Mouse (Mus musculus) limb, embryonic 12.5 days (tissue): ENCODE measurements around the gene Gm37240. TPM values are rescaled to one million over a fixed set of nuclear protein-coding genes. Genes with fewer than 3 reads are reported as not detected.

ENCODE experiments used
- ATAC-seq: fragments of 200-750 bp; cut with Nextera tagmentation; 2 replicates; pipeline ENCODE4 v1.8.0; 2017; ENCODE audit warnings: low read depth, moderate TSS enrichment; ENCODE audit not compliant: insufficient number of reproducible peaks, insufficient read depth, low FRiP score, low TSS enrichment
- H3K27ac ChIP-seq: fragments of 300-500 bp; sonication (generic); 2 replicates; pipeline ENCODE4 v1.5.1; 2016; ENCODE audit warnings: mild to moderate bottlenecking, moderate library complexity
- H3K27me3 ChIP-seq: fragments of 300-500 bp; sonication (generic); 2 replicates; pipeline ENCODE4 v1.6.1; 2016; ENCODE audit warnings: mild to moderate bottlenecking, moderate library complexity
- H3K36me3 ChIP-seq: fragments of 300-500 bp; sonication (generic); 2 replicates; pipeline ENCODE4 v1.6.1; 2016; ENCODE audit warnings: mild to moderate bottlenecking, moderate library complexity
- H3K4me1 ChIP-seq: fragments of 300-500 bp; sonication (generic); replicated peaks from 2 replicates; pipeline ENCODE4 v1.6.1; 2016
- H3K4me2 ChIP-seq: fragments of 300-500 bp; sonication (generic); 2 replicates; pipeline ENCODE4 v1.6.1; 2016; ENCODE audit warnings: mild to moderate bottlenecking, moderate library complexity
- H3K4me3 ChIP-seq: fragments of 300-500 bp; sonication (generic); replicated peaks from 2 replicates; pipeline ENCODE4 v1.5.1; 2016; ENCODE audit warnings: mild to moderate bottlenecking
- H3K9ac ChIP-seq: fragments of 300-500 bp; sonication (generic); replicated peaks from 2 replicates; pipeline ENCODE4 v1.6.1; 2016; ENCODE audit warnings: mild to moderate bottlenecking, moderate library complexity
- H3K9me3 ChIP-seq: fragments of 300-500 bp; sonication (generic); 2 replicates; pipeline ENCODE4 v1.6.1; 2016; ENCODE audit warnings: mild to moderate bottlenecking, moderate library complexity
- WGBS: fragments of 180-500 bp; shearing (Covaris S2); methylation state at CpG from one replicate; pipeline ENCODE4 v1.1.7; 2016; 5-methylcytosine and 5-hydroxymethylcytosine counted together
- polyA plus RNA-seq: library from polyadenylated mRNA; unstranded; fragments of >200 nt; fragmentation: Nextera tagmentation; extraction: Ambion mirVana; gene quantifications from 2 replicates; pipeline ENCODE4 v1.2.1, GENCODE M21; 2016

Gm37240 gene
- polyA plus RNA-seq, 1 experiment from 2014 or later, result 3.4 TPM

DNA sequence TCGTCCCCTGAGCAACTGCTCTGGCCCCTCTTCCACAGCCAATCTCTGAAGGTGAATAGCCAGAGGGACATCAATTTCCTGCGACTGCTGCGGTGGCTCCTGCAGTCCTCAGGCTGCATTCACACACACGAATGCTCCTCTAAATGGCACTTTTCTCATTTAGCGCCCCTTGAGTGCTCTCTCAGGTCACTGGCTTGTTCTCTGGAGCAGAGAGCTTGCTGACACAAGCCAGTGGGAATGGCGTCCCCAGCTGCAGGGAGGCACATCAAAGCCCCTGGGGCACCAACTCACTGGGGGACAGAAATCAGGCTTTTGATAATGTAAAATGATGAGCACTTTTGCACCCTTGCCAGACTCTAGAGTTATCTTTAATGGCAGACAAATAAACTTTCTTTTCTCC, 654.5 kb downstream of the Gm37240 start:
- Histone ChIP-seq H3K9ac (no peak overlapping the region), H3K4me1 (no peaks in the 10 kb centered on the region), H3K4me3 (no peak overlapping the region), H3K36me3 (no peaks in the 10 kb centered on the region), H3K4me2 (no peak overlapping the region), H3K27ac (no peak overlapping the region), H3K9me3 (no peaks in the 10 kb centered on the region), H3K27me3 (no peaks in the 10 kb centered on the region)
- no peak for ATAC-seq
- 30% methylated on average over 6 of the region's 6 CpGs for WGBS

DNA sequence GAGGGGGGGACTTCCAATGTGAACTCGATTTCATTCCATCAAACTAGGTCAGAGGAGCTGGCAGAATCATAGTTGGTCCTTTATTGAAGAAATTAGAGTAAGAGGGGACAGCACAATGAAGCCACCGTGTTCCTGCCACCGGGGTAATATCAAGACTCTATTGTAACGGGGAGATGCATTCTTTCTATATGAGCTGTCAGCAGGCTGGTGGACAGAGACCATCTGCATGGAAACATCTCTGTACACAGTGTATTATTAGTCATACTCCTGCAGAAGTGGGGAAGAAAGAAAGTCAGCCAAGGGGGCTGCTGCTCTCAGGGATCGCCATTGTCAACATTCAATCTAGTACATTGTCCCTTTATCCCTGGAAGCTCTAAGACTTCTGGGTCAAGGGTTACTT, 665.3 kb downstream of the Gm37240 start:
- WGBS, result 84% methylated on average over 5 of the region's 5 CpGs
- no peaks in the 10 kb centered on the region for H3K36me3 ChIP-seq
- no peak overlapping the region for H3K9ac ChIP-seq
- no peak overlapping the region for H3K4me3 ChIP-seq
- H3K4me1 ChIP-seq, result no peaks in the 10 kb centered on the region
- H3K27ac ChIP-seq, result no peak overlapping the region
- no peak for ATAC-seq
- no peaks in the 10 kb centered on the region for H3K9me3 ChIP-seq
- H3K4me2 ChIP-seq, result no peak overlapping the region
- H3K27me3 ChIP-seq, result no peaks in the 10 kb centered on the region

DNA sequence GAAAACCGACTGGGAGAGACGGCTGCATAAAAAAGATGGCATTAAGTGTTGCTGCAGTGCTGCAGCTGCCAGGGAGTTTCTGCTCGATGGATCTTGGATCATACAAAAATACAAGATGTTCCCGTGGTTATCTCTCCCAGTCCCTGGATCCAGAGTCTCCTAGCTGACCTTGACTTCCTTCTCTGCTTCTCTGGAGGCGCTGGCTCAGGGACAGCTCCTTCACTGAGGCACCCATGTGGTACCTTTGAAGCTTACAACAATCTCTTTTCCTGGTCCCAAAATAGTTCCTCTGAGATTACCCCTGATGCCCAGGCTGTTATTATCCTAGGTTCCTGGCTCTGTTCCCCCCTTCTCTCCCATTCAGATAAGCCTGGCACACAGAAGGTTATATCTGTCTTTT, 672.4 kb downstream of the Gm37240 start:
- WGBS, result 87% methylated on average over 5 of the region's 5 CpGs
- Histone ChIP-seq H3K4me3 (no peak overlapping the region), H3K9ac (no peak overlapping the region), H3K27ac (no peak overlapping the region), H3K4me1 (no peaks in the 10 kb centered on the region), H3K27me3 (no peaks in the 10 kb centered on the region), H3K9me3 (no peaks in the 10 kb centered on the region), H3K36me3 (no peaks in the 10 kb centered on the region), H3K4me2 (no peak overlapping the region)
- ATAC-seq, result no peak

GRCm38 (mm10) chr3:85212751-85213350, 674.5 kb downstream of the Gm37240 start:
- H3K4me2 ChIP-seq, result no peak overlapping the region
- no peak overlapping the region for H3K4me3 ChIP-seq
- no peak overlapping the region for H3K27ac ChIP-seq
- no peaks in the 10 kb centered on the region for H3K4me1 ChIP-seq
- no peak for ATAC-seq
- H3K9ac ChIP-seq, result no peak overlapping the region
- WGBS, result 69% methylated on average over 9 of the region's 9 CpGs
- H3K27me3 ChIP-seq, result no peaks in the 10 kb centered on the region
- no peaks in the 10 kb centered on the region for H3K9me3 ChIP-seq
- H3K36me3 ChIP-seq, result no peaks in the 10 kb centered on the region

- no peaks in the 10 kb centered on the region for H3K4me1 ChIP-seq
- no peaks in the 10 kb centered on the region for H3K9me3 ChIP-seq
- no peak overlapping the region for H3K4me3 ChIP-seq
- H3K4me2 ChIP-seq, result no peak overlapping the region
- no peaks in the 10 kb centered on the region for H3K27me3 ChIP-seq
- H3K36me3 ChIP-seq, result no peaks in the 10 kb centered on the region
- H3K9ac ChIP-seq, result no peak overlapping the region
- no peak for ATAC-seq
- H3K27ac ChIP-seq, result no peak overlapping the region
- whole genome bisulfite sequencing, result 72% methylated on average over 17 of the region's 17 CpGs
Measured at GRCm38 (mm10) chr3:85209887-85210844, 677.2 kb downstream of the Gm37240 start.

GRCm38 (mm10) chr3:85206475-85206874, 680.8 kb downstream of the Gm37240 start:
- 84% methylated on average over 7 of the region's 7 CpGs for WGBS
- Histone ChIP-seq H3K4me3 (no peak overlapping the region), H3K4me1 (no peaks in the 10 kb centered on the region), H3K4me2 (no peak overlapping the region), H3K27ac (no peak overlapping the region), H3K36me3 (no peaks in the 10 kb centered on the region), H3K9ac (no peak overlapping the region), H3K27me3 (no peaks in the 10 kb centered on the region), H3K9me3 (no peaks in the 10 kb centered on the region)
- ATAC-seq, result no peak

DNA sequence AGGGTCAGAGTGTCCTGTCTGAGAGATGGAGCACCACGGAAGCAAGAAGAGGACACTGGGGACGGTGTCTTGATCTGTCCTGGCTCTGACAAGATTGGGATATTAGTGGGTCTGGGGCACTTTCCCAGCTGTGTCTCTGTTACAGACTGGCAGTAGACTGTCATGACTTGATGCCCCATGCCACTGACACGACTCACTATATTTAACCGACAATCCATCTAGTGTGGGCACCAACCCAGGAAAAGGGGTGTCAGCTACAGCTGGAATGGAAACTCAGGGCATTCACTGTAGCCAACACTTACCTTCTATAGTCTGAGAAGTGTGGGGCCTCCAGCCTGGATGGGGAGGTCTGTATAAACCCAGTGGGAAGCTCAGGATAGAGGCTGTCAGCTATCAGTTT, 681.4 kb downstream of the Gm37240 start:
- no peaks in the 10 kb centered on the region for H3K4me1 ChIP-seq
- no peaks in the 10 kb centered on the region for H3K27me3 ChIP-seq
- ATAC-seq, result no peak
- H3K36me3 ChIP-seq, result no peaks in the 10 kb centered on the region
- H3K9me3 ChIP-seq, result no peaks in the 10 kb centered on the region
- no peak overlapping the region for H3K9ac ChIP-seq
- WGBS, result 86% methylated on average over 4 of the region's 4 CpGs
- H3K4me2 ChIP-seq, result no peak overlapping the region
- no peak overlapping the region for H3K4me3 ChIP-seq
- H3K27ac ChIP-seq, result no peak overlapping the region

DNA sequence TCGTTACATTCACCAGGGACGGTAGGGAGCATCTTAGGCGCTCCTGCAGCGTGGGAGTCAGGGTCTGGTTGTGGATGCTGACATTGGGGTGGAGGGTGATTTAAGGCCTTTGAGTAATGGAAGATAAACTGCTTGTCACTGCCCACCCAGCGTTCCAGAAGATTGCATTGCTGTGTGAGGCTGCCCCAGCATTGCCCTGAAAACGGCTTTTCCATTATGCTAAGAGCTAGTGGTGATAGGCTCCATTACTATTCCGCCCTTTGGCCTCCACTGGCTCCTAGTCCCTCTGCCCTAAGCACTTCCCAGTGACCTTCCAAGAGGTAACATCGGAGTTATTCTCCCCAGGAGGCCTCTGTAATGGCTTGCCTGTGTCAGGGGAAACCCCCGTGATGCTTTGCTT, 683.7 kb downstream of the Gm37240 start:
- Histone ChIP-seq H3K27ac (no peak overlapping the region), H3K4me1 (0 out of 2 replicates have a peak, but pooled peaks cover 4% of the 10 kb centered on the region), H3K36me3 (no peaks in the 10 kb centered on the region), H3K4me2 (no peak overlapping the region), H3K4me3 (no peak overlapping the region), H3K9ac (no peak overlapping the region), H3K9me3 (no peaks in the 10 kb centered on the region), H3K27me3 (no peaks in the 10 kb centered on the region)
- 48% methylated on average over 9 of the region's 9 CpGs for WGBS
- no peak for ATAC-seq

- no peaks in the 10 kb centered on the region for H3K27me3 ChIP-seq
- H3K27ac ChIP-seq, result no peak overlapping the region
- H3K9me3 ChIP-seq, result no peaks in the 10 kb centered on the region
- WGBS, result 77% methylated on average over 3 of the region's 3 CpGs
- 0 out of 2 replicates have a peak, but pooled peaks cover 4% of the 10 kb centered on the region for H3K4me1 ChIP-seq
- ATAC-seq, result no peak
- H3K4me2 ChIP-seq, result no peak overlapping the region
- H3K9ac ChIP-seq, result no peak overlapping the region
- no peak overlapping the region for H3K4me3 ChIP-seq
- no peaks in the 10 kb centered on the region for H3K36me3 ChIP-seq
Measured at GRCm38 (mm10) chr3:85202726-85203125, 684.6 kb downstream of the Gm37240 start.

GRCm38 (mm10) chr3:85201785-85202184, 685.5 kb downstream of the Gm37240 start:
- 77% methylated on average over 4 of the region's 4 CpGs for WGBS
- Histone ChIP-seq H3K36me3 (no peaks in the 10 kb centered on the region), H3K4me1 (0 out of 2 replicates have a peak, but pooled peaks cover 4% of the 10 kb centered on the region), H3K27ac (no peak overlapping the region), H3K4me2 (no peak overlapping the region), H3K9ac (no peak overlapping the region), H3K9me3 (no peaks in the 10 kb centered on the region), H3K4me3 (no peak overlapping the region), H3K27me3 (no peaks in the 10 kb centered on the region)
- no peak for ATAC-seq

DNA sequence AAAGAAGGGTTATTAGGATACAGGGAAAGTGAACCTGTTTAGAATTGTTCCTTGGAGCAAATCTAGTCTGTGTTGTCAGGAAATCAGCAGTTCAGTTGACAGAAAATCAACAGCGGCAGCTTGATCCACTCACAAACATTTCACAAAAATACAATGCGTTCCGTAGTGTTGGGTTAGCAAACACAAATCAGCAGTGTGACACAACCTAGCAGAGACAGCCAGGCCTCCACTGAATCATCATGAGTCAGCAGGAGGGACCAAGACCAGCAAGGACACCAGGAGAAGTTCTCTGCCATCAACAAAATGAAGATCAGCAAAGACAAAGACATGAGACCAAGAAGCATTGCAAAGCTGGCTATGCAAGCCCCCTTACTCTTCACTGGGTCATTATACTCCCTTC, 688.8 kb downstream of the Gm37240 start:
- Histone ChIP-seq H3K27ac (no peak overlapping the region), H3K4me1 (0 out of 2 replicates have a peak, but pooled peaks cover 4% of the 10 kb centered on the region), H3K9me3 (no peaks in the 10 kb centered on the region), H3K36me3 (no peaks in the 10 kb centered on the region), H3K4me2 (no peak overlapping the region), H3K4me3 (no peak overlapping the region), H3K27me3 (no peaks in the 10 kb centered on the region), H3K9ac (no peak overlapping the region)
- 97% methylated on average over 3 of the region's 3 CpGs for WGBS
- no peak for ATAC-seq
